Mouse (Mus musculus): ENCODE results near the gene Prss57.

GRCm38 (mm10) chr10:79756660-79757059, 34.1 kb downstream of the Prss57 start:
- no peak for TF ChIP-seq BHLHE40 (IDR thresholded peaks at IDR 0.05; ENCODE audit: borderline replicate concordance, low read depth, low read length)
- TF ChIP-seq CTCF (IDR thresholded peaks at IDR 0.05 in 2 of 3, conservative IDR thresholded peaks at IDR 0.05 in 1 of 3; ENCODE audit: control insufficient read depth in 1 of 3, insufficient read depth in 1 of 3, low read depth in 2 of 3, low read length in 3 of 3, poor library complexity in 1 of 3, severe bottlenecking in 1 of 3): no peak
- no peak for TF ChIP-seq USF1 (IDR thresholded peaks at IDR 0.05; ENCODE audit: low read depth, low read length)
- no peak for TF ChIP-seq POLR2AphosphoS5 (IDR thresholded peaks at IDR 0.05; ENCODE audit: borderline replicate concordance, low read depth, low read length)
- TF ChIP-seq MAZ (IDR thresholded peaks at IDR 0.05; ENCODE audit: low read depth, low read length): no peak
- TF ChIP-seq MXI1 (IDR thresholded peaks at IDR 0.05; ENCODE audit: low read depth, low read length): no peak
- no peak for TF ChIP-seq TCF12 (IDR thresholded peaks at IDR 0.05; ENCODE audit: low read depth, low read length)
- no peak for TF ChIP-seq POLR2A (IDR thresholded peaks at IDR 0.05; ENCODE audit: control insufficient read depth in 1 of 2, insufficient read depth in 1 of 2, low read depth in 1 of 2, low read length in 2 of 2, poor library complexity in 1 of 2)
- no peak for TF ChIP-seq ZMIZ1 (IDR thresholded peaks at IDR 0.05; ENCODE audit: low read depth, low read length)
- TF ChIP-seq SIN3A (IDR thresholded peaks at IDR 0.05; ENCODE audit: low read length): no peak
- no peak for TF ChIP-seq GATA1 (IDR thresholded peaks at IDR 0.05; ENCODE audit: low read depth, low read length)

Measured in MEL (cell line).